ENCODE assay signal across 7 mouse cellular contexts in genomic region chr7:78596556-78596955, GRCm38 (mm10).
"Had no signal": no experiment of that assay in that cellular context is flagged by ENCODE, and none has a peak within 500 bp of the region (broad histone marks: within the 10 kb centered on the region; RNA-seq: fewer than 3 reads in every experiment).

No protein-coding gene starts in this region.

- H3K36me3 ChIP-seq: limb, embryonic 15.5 days; liver, embryonic 12.5 days; midbrain, embryonic 10.5 days; neural tube, embryonic 15.5 days had no signal

- H3K4me3 ChIP-seq: limb, embryonic 15.5 days; liver, embryonic 12.5 days; midbrain, embryonic 10.5 days; myocyte; neural tube, embryonic 15.5 days had no signal

- H3K27ac ChIP-seq: kidney, postnatal 0 days; limb, embryonic 15.5 days; liver, embryonic 12.5 days; neural tube, embryonic 15.5 days had no signal

- H3K4me2 ChIP-seq: limb, embryonic 15.5 days; liver, embryonic 12.5 days; lung, embryonic 14.5 days; neural tube, embryonic 15.5 days had no signal

- ATAC-seq: liver, embryonic 12.5 days had no signal

- H3K9me3 ChIP-seq: limb, embryonic 15.5 days; liver, embryonic 12.5 days; midbrain, embryonic 10.5 days; neural tube, embryonic 15.5 days had no signal

- H3K4me1 ChIP-seq: limb, embryonic 15.5 days; liver, embryonic 12.5 days had no signal

- H3K9ac ChIP-seq: limb, embryonic 15.5 days; liver, embryonic 12.5 days; lung, embryonic 14.5 days; neural tube, embryonic 15.5 days had no signal
